Mouse (Mus musculus) midbrain, embryonic 10.5 days (tissue): ENCODE results near the gene Slc9a3. TPM values are rescaled to one million over a fixed set of nuclear protein-coding genes. Genes with fewer than 3 reads are reported as not detected.

Source experiments
- DNase-seq: peaks from one replicate; pipeline ENCODE4 v3.0.0-alpha.2; 2017; ENCODE audit warnings: low spot score
- H3K27ac ChIP-seq: fragments of 300-500 bp; sonication (generic); replicated peaks from 2 replicates; pipeline ENCODE4 v1.5.1; 2016; ENCODE audit warnings: mild to moderate bottlenecking
- H3K27me3 ChIP-seq: fragments of 300-500 bp; sonication (generic); 2 replicates; pipeline ENCODE4 v1.6.1; 2016; ENCODE audit warnings: low read depth, mild to moderate bottlenecking; ENCODE audit not compliant: poor library complexity, severe bottlenecking
- H3K36me3 ChIP-seq: fragments of 300-500 bp; sonication (generic); 2 replicates; pipeline ENCODE4 v1.6.1; 2016; ENCODE audit warnings: mild to moderate bottlenecking, moderate library complexity
- H3K4me1 ChIP-seq: fragments of 300-500 bp; sonication (generic); 2 replicates; pipeline ENCODE4 v1.6.1; 2016
- H3K4me3 ChIP-seq: fragments of 300-500 bp; sonication (generic); 2 replicates; pipeline ENCODE4 v1.5.1; 2016; ENCODE audit warnings: mild to moderate bottlenecking, moderate library complexity
- H3K9me3 ChIP-seq: fragments of 300-500 bp; sonication (generic); replicated peaks from 2 replicates; pipeline ENCODE4 v1.6.1; 2016; ENCODE audit warnings: mild to moderate bottlenecking
- WGBS: fragments of 180-500 bp; shearing (Covaris S2); methylation state at CpG from one replicate; pipeline ENCODE4 v1.1.7; 2016; 5-methylcytosine and 5-hydroxymethylcytosine counted together
- polyA plus RNA-seq: library from polyadenylated mRNA; unstranded; fragments of >200 nt; fragmentation: Nextera tagmentation; extraction: Ambion mirVana; gene quantifications from 2 replicates; pipeline ENCODE4 v1.2.1, GENCODE M21; 2016

The Slc9a3 gene
- polyA plus RNA-seq, 1 experiment from 2014 or later: not detected

- no peak overlapping the region for H3K4me3 ChIP-seq
- H3K4me1 ChIP-seq: peaks cover 18% of the 10 kb centered on the region
- no peaks in the 10 kb centered on the region for H3K36me3 ChIP-seq
- no peaks in the 10 kb centered on the region for H3K27me3 ChIP-seq
- no peak overlapping the region for H3K27ac ChIP-seq
- no peak for DNase-seq
- H3K9me3 ChIP-seq: peaks cover 8% of the 10 kb centered on the region; the same call in 1 of the 2 replicates
- 82% methylated on average over 6 of the region's 6 CpGs for WGBS
These were observed 7.5 kb upstream of the Slc9a3 start for GRCm38 (mm10) chr13:74113626-74114191.

GRCm38 (mm10) chr13:74121795-74122330, 606 bp downstream of the Slc9a3 start:
- H3K27ac ChIP-seq: no peak overlapping the region
- no peaks in the 10 kb centered on the region for H3K36me3 ChIP-seq
- DNase-seq: no peak
- 32% methylated on average over 14 of the region's 14 CpGs for WGBS
- no peaks in the 10 kb centered on the region for H3K9me3 ChIP-seq
- peak overlapping the region; percentile 54; the same call in 1 of the 2 replicates for H3K4me3 ChIP-seq
- peaks cover 64% of the 10 kb centered on the region for H3K27me3 ChIP-seq
- H3K4me1 ChIP-seq: peaks cover 10% of the 10 kb centered on the region

GRCm38 (mm10) chr13:74122632-74123031, 1.4 kb downstream of the Slc9a3 start:
- 68% methylated on average over 3 of the region's 3 CpGs for WGBS
- Histone ChIP-seq H3K27me3 (peaks cover 64% of the 10 kb centered on the region), H3K4me3 (no peak overlapping the region), H3K27ac (no peak overlapping the region), H3K4me1 (peaks cover 10% of the 10 kb centered on the region), H3K36me3 (no peaks in the 10 kb centered on the region), H3K9me3 (no peaks in the 10 kb centered on the region)
- no peak for DNase-seq

- Histone ChIP-seq H3K27me3 (peaks cover 27% of the 10 kb centered on the region), H3K4me1 (no peaks in the 10 kb centered on the region), H3K27ac (no peak overlapping the region), H3K9me3 (no peaks in the 10 kb centered on the region), H3K36me3 (no peaks in the 10 kb centered on the region), H3K4me3 (no peak overlapping the region)
- no peak for DNase-seq
- 73% methylated on average over 7 of the region's 7 CpGs for WGBS
These were observed 6.3 kb downstream of the Slc9a3 start for GRCm38 (mm10) chr13:74127571-74127970.

GRCm38 (mm10) chr13:74129909-74130308, 8.7 kb downstream of the Slc9a3 start:
- H3K4me3 ChIP-seq: no peak overlapping the region
- 0 out of 2 replicates have a peak, but pooled peaks cover 3% of the 10 kb centered on the region for H3K27me3 ChIP-seq
- no peak for DNase-seq
- no peaks in the 10 kb centered on the region for H3K9me3 ChIP-seq
- WGBS: 89% methylated on average over 6 of the region's 6 CpGs
- H3K4me1 ChIP-seq: no peaks in the 10 kb centered on the region
- no peaks in the 10 kb centered on the region for H3K36me3 ChIP-seq
- H3K27ac ChIP-seq: no peak overlapping the region

GRCm38 (mm10) chr13:74138906-74139647, 17.8 kb downstream of the Slc9a3 start:
- Histone ChIP-seq H3K4me3 (no peak overlapping the region), H3K27me3 (no peaks in the 10 kb centered on the region), H3K27ac (no peak overlapping the region), H3K9me3 (no peaks in the 10 kb centered on the region), H3K36me3 (no peaks in the 10 kb centered on the region), H3K4me1 (no peaks in the 10 kb centered on the region)
- no peak for DNase-seq
- WGBS: 82% methylated on average over 7 of the region's 7 CpGs

- Histone ChIP-seq H3K36me3 (no peaks in the 10 kb centered on the region), H3K27ac (no peak overlapping the region), H3K9me3 (no peaks in the 10 kb centered on the region), H3K4me3 (no peak overlapping the region), H3K27me3 (no peaks in the 10 kb centered on the region), H3K4me1 (no peaks in the 10 kb centered on the region)
- 93% methylated on average over 6 of the region's 6 CpGs for WGBS
- no peak for DNase-seq
These were observed 19.5 kb downstream of the Slc9a3 start for GRCm38 (mm10) chr13:74140793-74141192.

GRCm38 (mm10) chr13:74143282-74143681, 22.0 kb downstream of the Slc9a3 start:
- no peaks in the 10 kb centered on the region for H3K27me3 ChIP-seq
- no peak for DNase-seq
- no peaks in the 10 kb centered on the region for H3K4me1 ChIP-seq
- 80% methylated on average over 3 of the region's 3 CpGs for WGBS
- H3K4me3 ChIP-seq: no peak overlapping the region
- no peak overlapping the region for H3K27ac ChIP-seq
- H3K9me3 ChIP-seq: no peaks in the 10 kb centered on the region
- H3K36me3 ChIP-seq: no peaks in the 10 kb centered on the region

- no peak overlapping the region for H3K27ac ChIP-seq
- H3K9me3 ChIP-seq: no peaks in the 10 kb centered on the region
- no peak for DNase-seq
- no peaks in the 10 kb centered on the region for H3K4me1 ChIP-seq
- no peaks in the 10 kb centered on the region for H3K36me3 ChIP-seq
- WGBS: 83% methylated on average over 7 of the region's 7 CpGs
- no peak overlapping the region for H3K4me3 ChIP-seq
- no peaks in the 10 kb centered on the region for H3K27me3 ChIP-seq
These were observed 23.0 kb downstream of the Slc9a3 start for GRCm38 (mm10) chr13:74144120-74144884.

- Histone ChIP-seq H3K9me3 (no peaks in the 10 kb centered on the region), H3K4me1 (no peaks in the 10 kb centered on the region), H3K4me3 (no peak overlapping the region), H3K36me3 (no peaks in the 10 kb centered on the region), H3K27ac (no peak overlapping the region), H3K27me3 (no peaks in the 10 kb centered on the region)
- no peak for DNase-seq
- 88% methylated on average over 3 of the region's 3 CpGs for WGBS
These were observed 24.8 kb downstream of the Slc9a3 start for GRCm38 (mm10) chr13:74145983-74146622.

GRCm38 (mm10) chr13:74147327-74147726, 26.1 kb downstream of the Slc9a3 start:
- H3K27me3 ChIP-seq: no peaks in the 10 kb centered on the region
- no peaks in the 10 kb centered on the region for H3K36me3 ChIP-seq
- H3K4me3 ChIP-seq: no peak overlapping the region
- no peak for DNase-seq
- H3K4me1 ChIP-seq: no peaks in the 10 kb centered on the region
- no peaks in the 10 kb centered on the region for H3K9me3 ChIP-seq
- WGBS: 86% methylated on average over 2 of the region's 2 CpGs
- no peak overlapping the region for H3K27ac ChIP-seq

- peaks cover 12% of the 10 kb centered on the region for H3K4me1 ChIP-seq
- H3K27me3 ChIP-seq: peaks cover 3% of the 10 kb centered on the region; the same call in 1 of the 2 replicates
- H3K4me3 ChIP-seq: peak overlapping the region; percentile 62
- whole genome bisulfite sequencing: 12% methylated on average over 19 of the region's 19 CpGs
- H3K9me3 ChIP-seq: no peaks in the 10 kb centered on the region
- peak; percentile 47 for DNase-seq
- peaks cover 17% of the 10 kb centered on the region for H3K36me3 ChIP-seq
- H3K27ac ChIP-seq: peak overlapping the region; percentile 78
These were observed 45.2 kb downstream of the Slc9a3 start for GRCm38 (mm10) chr13:74166348-74167056.
